Mouse (Mus musculus): ENCODE data around the gene Cdk19.

GRCm38 (mm10) chr10:40428633-40429032 is 89.3 kb downstream of the Cdk19 start:
- TF ChIP-seq CTCF (IDR thresholded peaks at IDR 0.05; ENCODE audit: borderline replicate concordance, control insufficient read depth, extremely low read depth, insufficient read depth, low read length, poor library complexity) (no peak), POLR2A (IDR thresholded peaks at IDR 0.05; ENCODE audit: control insufficient read depth, extremely low read depth, insufficient read depth, low read length, poor library complexity) (no peak)

Data from thymus, adult 2 months (tissue).